Mouse (Mus musculus): ENCODE results near the gene Ranbp6.
A peak's percentile ranks its signal among the peaks of the same experiment; 100 is the strongest.

- no peak for TF ChIP-seq CTCF (IDR thresholded peaks at IDR 0.05; ENCODE audit: control insufficient read depth, insufficient read depth, insufficient read length)
- no peak for TF ChIP-seq USF1 (IDR thresholded peaks at IDR 0.05; ENCODE audit: low read depth)
- peak; percentile 31 for TF ChIP-seq MAX (IDR thresholded peaks at IDR 0.05)
Measured at GRCm38 (mm10) chr19:29805917-29806785, 6.6 kb downstream of the Ranbp6 start, which contains the start of gene 9930021J03Rik.

Data from C2C12 (cell line).